Mouse (Mus musculus) forebrain, embryonic 13.5 days (tissue): ENCODE results near the gene Erbb4. TPM values are rescaled to one million over a fixed set of nuclear protein-coding genes. Genes with fewer than 3 reads are reported as not detected.

Experiments
- ATAC-seq: fragments of 200-750 bp; cut with Nextera tagmentation; 2 replicates; pipeline ENCODE4 v1.8.0; 2017
- H3K27ac ChIP-seq: fragments of 300-500 bp; sonication (generic); 2 replicates; pipeline ENCODE4 v1.5.1; 2015; ENCODE audit warnings: inconsistent platforms, mild to moderate bottlenecking, moderate library complexity
- H3K27me3 ChIP-seq: fragments of 300-500 bp; sonication (generic); 2 replicates; pipeline ENCODE4 v1.6.1; 2015; ENCODE audit warnings: mild to moderate bottlenecking, inconsistent platforms
- H3K36me3 ChIP-seq: fragments of 300-500 bp; sonication (generic); 2 replicates; pipeline ENCODE4 v1.6.1; 2015; ENCODE audit warnings: mild to moderate bottlenecking, inconsistent platforms; ENCODE audit not compliant: poor library complexity, severe bottlenecking
- H3K4me1 ChIP-seq: fragments of 300-500 bp; sonication (generic); 2 replicates; pipeline ENCODE4 v1.6.1; 2015; ENCODE audit warnings: inconsistent platforms
- H3K4me2 ChIP-seq: fragments of 300-500 bp; sonication (generic); 2 replicates; pipeline ENCODE4 v1.6.1; 2015; ENCODE audit warnings: inconsistent platforms, mild to moderate bottlenecking, moderate library complexity
- H3K4me3 ChIP-seq: fragments of 300-500 bp; sonication (generic); 2 replicates; pipeline ENCODE4 v1.5.1; 2015; ENCODE audit warnings: mild to moderate bottlenecking, inconsistent platforms
- H3K9ac ChIP-seq: fragments of 300-500 bp; sonication (generic); 2 replicates; pipeline ENCODE4 v1.6.1; 2015; ENCODE audit warnings: mild to moderate bottlenecking, inconsistent platforms
- H3K9me3 ChIP-seq: fragments of 300-500 bp; sonication (generic); replicated peaks from 2 replicates; pipeline ENCODE4 v1.6.1; 2016; ENCODE audit warnings: inconsistent platforms
- WGBS: fragments of 180-500 bp; shearing (Covaris S2); methylation state at CpG from one replicate; pipeline ENCODE4 v1.1.7; 2015; 5-methylcytosine and 5-hydroxymethylcytosine counted together
- polyA plus RNA-seq: library from polyadenylated mRNA; unstranded; fragments of >200 nt; fragmentation: Nextera tagmentation; extraction: Ambion mirVana; gene quantifications from 2 replicates; pipeline ENCODE4 v1.2.1, GENCODE M21; 2015

The Erbb4 gene
- polyA plus RNA-seq, 1 experiment from 2014 or later, result 8.9 TPM

GRCm38 (mm10) chr1:69023157-69023925, 84.5 kb downstream of the Erbb4 start:
- Histone ChIP-seq H3K9me3 (no peaks in the 10 kb centered on the region), H3K27ac (no peak overlapping the region), H3K27me3 (peaks cover 34% of the 10 kb centered on the region), H3K9ac (no peak overlapping the region), H3K4me1 (peaks cover 12% of the 10 kb centered on the region), H3K4me2 (no peak overlapping the region), H3K36me3 (no peaks in the 10 kb centered on the region), H3K4me3 (no peak overlapping the region)
- ATAC-seq, result peak; percentile 81
- 5% methylated on average over 4 of the region's 4 CpGs for WGBS

DNA sequence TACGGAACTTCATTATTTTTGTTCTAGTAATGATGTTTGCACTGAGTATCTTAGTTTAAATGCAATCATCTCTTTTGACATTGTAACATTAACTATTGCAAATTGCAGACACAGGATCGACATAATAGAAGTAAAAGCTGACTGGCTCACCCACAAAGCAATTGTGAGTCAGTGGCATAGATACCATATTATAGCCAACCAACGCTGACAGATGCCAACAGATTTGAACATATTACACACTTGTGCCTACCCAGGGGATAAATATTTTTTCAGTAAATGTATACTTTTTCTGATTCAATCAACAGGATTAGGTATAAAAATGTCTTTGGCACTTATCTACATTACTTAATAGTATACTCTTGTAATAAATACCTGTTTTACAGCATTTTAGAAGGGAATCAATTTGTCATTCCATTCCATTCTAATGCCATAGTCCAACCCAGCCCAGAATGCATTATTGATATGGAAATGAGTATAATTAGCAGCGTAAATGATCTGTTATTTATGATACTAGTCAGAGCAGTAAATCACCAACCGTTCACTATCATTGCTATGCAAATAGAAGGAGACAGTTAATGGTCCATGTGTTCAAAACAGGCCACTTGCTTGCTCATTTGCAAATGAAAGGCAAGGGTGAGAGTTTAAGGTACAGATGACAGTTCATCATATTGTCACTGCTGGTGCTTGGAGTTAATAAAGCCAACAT, 97.9 kb downstream of the Erbb4 start:
- no peaks in the 10 kb centered on the region for H3K4me1 ChIP-seq
- H3K9me3 ChIP-seq, result no peaks in the 10 kb centered on the region
- H3K27ac ChIP-seq, result no peak overlapping the region
- ATAC-seq, result peak; percentile 66; the same call in 1 of the 2 replicates
- H3K4me2 ChIP-seq, result no peak overlapping the region
- peaks cover 12% of the 10 kb centered on the region for H3K27me3 ChIP-seq
- no peaks in the 10 kb centered on the region for H3K36me3 ChIP-seq
- no peak overlapping the region for H3K4me3 ChIP-seq
- no peak overlapping the region for H3K9ac ChIP-seq
- WGBS, result 47% methylated on average over 5 of the region's 5 CpGs

DNA sequence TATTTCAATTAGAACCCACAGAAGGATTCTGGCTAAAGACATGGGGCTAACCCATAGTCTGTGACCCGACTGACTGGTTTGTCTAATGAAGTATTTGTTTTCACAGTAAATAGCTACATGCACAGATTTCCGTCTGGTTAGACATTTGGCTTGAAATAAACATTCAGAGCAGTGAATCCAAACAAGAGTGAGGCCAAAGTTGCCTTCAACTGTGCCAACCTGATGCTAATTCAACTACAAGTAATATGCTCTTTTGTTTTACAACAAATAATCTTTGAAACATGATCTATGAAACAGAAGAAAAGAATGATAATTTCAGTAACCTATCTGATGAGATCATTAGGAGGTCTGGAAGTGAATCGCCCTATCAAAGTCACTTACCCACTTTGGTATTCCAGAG, 106.5 kb downstream of the Erbb4 start:
- Histone ChIP-seq H3K4me3 (no peak overlapping the region), H3K36me3 (no peaks in the 10 kb centered on the region), H3K27ac (no peak overlapping the region), H3K4me2 (no peak overlapping the region), H3K9me3 (no peaks in the 10 kb centered on the region), H3K27me3 (no peaks in the 10 kb centered on the region), H3K9ac (no peak overlapping the region), H3K4me1 (no peaks in the 10 kb centered on the region)
- ATAC-seq, result no peak
- 76% methylated on average over 3 of the region's 3 CpGs for WGBS

- Histone ChIP-seq H3K36me3 (no peaks in the 10 kb centered on the region), H3K4me1 (no peaks in the 10 kb centered on the region), H3K27me3 (no peaks in the 10 kb centered on the region), H3K27ac (no peak overlapping the region), H3K4me2 (no peak overlapping the region), H3K4me3 (no peak overlapping the region), H3K9ac (no peak overlapping the region), H3K9me3 (no peaks in the 10 kb centered on the region)
- 81% methylated on average over 2 of the region's 2 CpGs for WGBS
- ATAC-seq, result no peak
Measured at GRCm38 (mm10) chr1:68979251-68979650, 128.6 kb downstream of the Erbb4 start.

- Histone ChIP-seq H3K36me3 (no peaks in the 10 kb centered on the region), H3K4me2 (no peak overlapping the region), H3K9me3 (no peaks in the 10 kb centered on the region), H3K9ac (no peak overlapping the region), H3K27ac (no peak overlapping the region), H3K4me1 (no peaks in the 10 kb centered on the region), H3K27me3 (no peaks in the 10 kb centered on the region), H3K4me3 (no peak overlapping the region)
- no peak for ATAC-seq
- 89% methylated on average over 3 of the region's 3 CpGs for WGBS
Measured at GRCm38 (mm10) chr1:68978571-68978970, 129.3 kb downstream of the Erbb4 start.

GRCm38 (mm10) chr1:68973355-68974127, 134.3 kb downstream of the Erbb4 start:
- 72% methylated on average over 5 of the region's 5 CpGs for WGBS
- ATAC-seq, result no peak

GRCm38 (mm10) chr1:68964127-68964526, 143.7 kb downstream of the Erbb4 start:
- H3K4me2 ChIP-seq, result no peak overlapping the region
- H3K9me3 ChIP-seq, result no peaks in the 10 kb centered on the region
- no peak overlapping the region for H3K27ac ChIP-seq
- no peak overlapping the region for H3K4me3 ChIP-seq
- H3K9ac ChIP-seq, result no peak overlapping the region
- H3K4me1 ChIP-seq, result peaks cover 8% of the 10 kb centered on the region; the same call in 1 of the 2 replicates
- ATAC-seq, result no peak
- no peaks in the 10 kb centered on the region for H3K27me3 ChIP-seq
- H3K36me3 ChIP-seq, result no peaks in the 10 kb centered on the region

More at GRCm38 (mm10) chr1:68973355-68974127, 134.3 kb downstream of the Erbb4 start:
- Histone ChIP-seq H3K36me3 (no peaks in the 10 kb centered on the region), H3K4me2 (no peak overlapping the region), H3K4me1 (no peaks in the 10 kb centered on the region), H3K27ac (no peak overlapping the region), H3K9me3 (no peaks in the 10 kb centered on the region), H3K4me3 (no peak overlapping the region), H3K27me3 (no peaks in the 10 kb centered on the region), H3K9ac (no peak overlapping the region)

DNA sequence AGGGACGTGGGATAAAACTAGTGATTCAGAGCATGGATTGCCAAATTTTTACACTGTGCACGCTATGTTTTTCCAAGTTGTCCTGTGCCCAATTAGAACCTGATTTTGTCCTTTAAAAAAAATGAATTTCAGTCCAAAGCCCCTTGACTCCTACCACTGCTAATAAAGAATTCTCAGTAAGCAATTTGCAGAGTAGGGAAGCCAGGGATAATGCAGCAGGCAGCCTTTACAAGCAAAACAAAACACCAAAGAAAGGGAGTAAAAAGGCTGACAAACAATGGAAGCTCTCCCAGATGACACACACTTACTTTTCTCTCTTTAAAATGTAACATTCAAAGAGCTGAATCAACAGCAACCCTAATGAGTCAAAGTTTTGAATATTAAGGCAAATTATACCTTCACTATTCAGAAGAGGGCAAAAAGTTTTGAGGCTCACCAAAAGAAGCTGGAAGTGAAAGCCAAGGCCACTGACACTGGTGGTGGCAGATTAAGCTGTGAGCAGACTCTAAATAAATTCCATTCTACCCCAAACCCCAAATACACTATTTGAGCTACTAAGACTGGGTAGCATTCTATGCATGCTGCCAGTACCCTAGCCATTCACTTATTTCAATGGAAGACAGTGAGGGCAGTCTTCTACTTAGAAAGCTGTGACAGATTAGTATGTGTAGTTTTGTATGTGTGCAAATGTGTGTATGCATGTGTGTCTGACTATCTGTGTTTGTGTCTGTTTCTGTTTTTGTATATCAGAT, 146.3 kb downstream of the Erbb4 start:
- H3K27ac ChIP-seq, result no peak overlapping the region; the same call in 1 of the 2 replicates
- H3K4me2 ChIP-seq, result no peak overlapping the region
- WGBS, result 5% methylated on average over 2 of the region's 2 CpGs
- H3K4me3 ChIP-seq, result no peak overlapping the region
- no peaks in the 10 kb centered on the region for H3K9me3 ChIP-seq
- H3K4me1 ChIP-seq, result peaks cover 8% of the 10 kb centered on the region; the same call in 1 of the 2 replicates
- ATAC-seq, result no peak
- H3K9ac ChIP-seq, result no peak overlapping the region
- no peaks in the 10 kb centered on the region for H3K27me3 ChIP-seq
- H3K36me3 ChIP-seq, result no peaks in the 10 kb centered on the region

DNA sequence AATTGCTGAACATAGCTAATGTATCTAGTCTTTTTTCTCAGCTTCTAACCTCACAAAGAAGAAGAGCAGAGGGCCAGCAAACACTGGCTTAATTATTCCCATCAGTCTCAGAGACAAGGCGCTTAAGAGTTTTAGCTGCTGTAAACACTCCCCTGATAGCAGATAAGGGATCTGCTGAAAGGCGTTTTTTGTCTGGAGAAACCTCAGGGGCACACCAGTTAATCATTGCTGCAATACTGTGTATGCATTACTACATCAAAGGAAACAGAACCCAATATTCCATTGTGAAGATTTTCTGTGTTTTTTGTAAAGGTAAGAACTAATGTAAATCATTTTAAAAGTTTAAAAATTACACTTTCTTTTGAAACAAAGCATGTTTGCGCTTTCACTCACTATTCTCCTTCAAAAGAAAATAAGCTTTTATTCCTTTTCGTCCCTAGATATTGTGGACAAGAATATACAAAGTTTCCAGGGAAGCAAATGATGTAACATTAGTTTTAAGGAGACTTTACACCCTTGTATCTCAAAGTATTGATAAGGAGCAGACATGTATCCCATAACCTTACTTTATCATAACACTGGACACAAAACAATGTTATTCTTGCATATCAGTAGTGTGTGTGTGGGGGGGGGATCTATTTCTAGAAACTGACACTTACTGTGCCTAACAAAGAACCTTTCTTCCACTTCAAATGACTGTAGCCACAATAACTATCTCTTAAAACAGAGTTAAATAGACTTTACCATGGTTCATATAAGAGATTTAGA, 150.9 kb downstream of the Erbb4 start:
- Histone ChIP-seq H3K36me3 (no peaks in the 10 kb centered on the region), H3K9ac (no peak overlapping the region), H3K27me3 (no peaks in the 10 kb centered on the region), H3K4me3 (no peak overlapping the region), H3K4me2 (no peak overlapping the region), H3K4me1 (peaks cover 8% of the 10 kb centered on the region; the same call in 1 of the 2 replicates), H3K27ac (no peak overlapping the region), H3K9me3 (no peaks in the 10 kb centered on the region)
- ATAC-seq, result no peak
- WGBS, result 67% methylated on average over 4 of the region's 4 CpGs

- Histone ChIP-seq H3K27me3 (no peaks in the 10 kb centered on the region), H3K4me2 (no peak overlapping the region), H3K36me3 (no peaks in the 10 kb centered on the region), H3K4me1 (no peaks in the 10 kb centered on the region), H3K4me3 (no peak overlapping the region), H3K27ac (no peak overlapping the region), H3K9me3 (no peaks in the 10 kb centered on the region), H3K9ac (no peak overlapping the region)
- WGBS, result 76% methylated on average over 2 of the region's 2 CpGs
- no peak for ATAC-seq
Measured at GRCm38 (mm10) chr1:68955482-68955881, 152.4 kb downstream of the Erbb4 start.

GRCm38 (mm10) chr1:68943141-68943540, 164.7 kb downstream of the Erbb4 start:
- Histone ChIP-seq H3K9ac (no peak overlapping the region), H3K4me2 (no peak overlapping the region), H3K9me3 (no peaks in the 10 kb centered on the region), H3K27me3 (no peaks in the 10 kb centered on the region), H3K4me3 (no peak overlapping the region), H3K36me3 (no peaks in the 10 kb centered on the region), H3K27ac (no peak overlapping the region), H3K4me1 (no peaks in the 10 kb centered on the region)
- WGBS, result 58% methylated on average over 2 of the region's 2 CpGs
- ATAC-seq, result no peak
